Mouse (Mus musculus): ENCODE measurements at regions not wholly inside any gene's neighbourhood (a gene's known extent, or its start where the extent isn't known, plus 50 kb on each side); places are given as distances from the start of the nearest gene placed in this dataset.
A peak's percentile ranks its signal among the peaks of the same experiment; 100 is the strongest.

GRCm38 (mm10) chr5:45065917-45066699, 266.6 kb upstream of the Ldb2 start:
- H3K36me3 ChIP-seq, result no peaks in the 10 kb centered on the region
- H3K4me3 ChIP-seq, result no peak overlapping the region
- H3K4me2 ChIP-seq (replicated peaks), result no peak overlapping the region
- peaks cover 6% of the 10 kb centered on the region for H3K4me1 ChIP-seq
- ATAC-seq (ENCODE audit: low FRiP score, low read depth), result no peak
- H3K27ac ChIP-seq, result peak overlapping the region; percentile 33; the same call in 1 of the 2 replicates
- WGBS, result 21% methylated on average over 8 of the region's 8 CpGs
- no peaks in the 10 kb centered on the region for H3K9me3 ChIP-seq
- no peaks in the 10 kb centered on the region for H3K27me3 ChIP-seq
- no peak overlapping the region for H3K9ac ChIP-seq

GRCm38 (mm10) chr5:45062567-45062966, 263.1 kb upstream of the Ldb2 start:
- Histone ChIP-seq H3K9ac (no peak overlapping the region), H3K27ac (no peak overlapping the region), H3K9me3 (no peaks in the 10 kb centered on the region), H3K36me3 (no peaks in the 10 kb centered on the region), H3K27me3 (no peaks in the 10 kb centered on the region), H3K4me1 (peaks cover 6% of the 10 kb centered on the region), H3K4me2 (replicated peaks) (no peak overlapping the region), H3K4me3 (no peak overlapping the region)
- 6% methylated on average over 2 of the region's 2 CpGs for WGBS
- no peak for ATAC-seq (ENCODE audit: low FRiP score, low read depth)

GRCm38 (mm10) chr5:45055276-45055959, 255.9 kb upstream of the Ldb2 start:
- H3K4me1 ChIP-seq, result no peaks in the 10 kb centered on the region
- peak; percentile 57; the same call in 1 of the 2 replicates for ATAC-seq (ENCODE audit: low FRiP score, low read depth)
- 17% methylated on average over 4 of the region's 4 CpGs for WGBS
- no peak overlapping the region for H3K4me3 ChIP-seq
- H3K27me3 ChIP-seq, result no peaks in the 10 kb centered on the region
- no peak overlapping the region for H3K27ac ChIP-seq
- H3K4me2 ChIP-seq (replicated peaks), result no peak overlapping the region
- no peaks in the 10 kb centered on the region for H3K9me3 ChIP-seq
- no peaks in the 10 kb centered on the region for H3K36me3 ChIP-seq
- no peak overlapping the region for H3K9ac ChIP-seq

- no peak overlapping the region for H3K27ac ChIP-seq
- no peak overlapping the region for H3K9ac ChIP-seq
- no peaks in the 10 kb centered on the region for H3K4me1 ChIP-seq
- H3K36me3 ChIP-seq, result no peaks in the 10 kb centered on the region
- no peaks in the 10 kb centered on the region for H3K9me3 ChIP-seq
- no peak overlapping the region for H3K4me2 ChIP-seq (replicated peaks)
- H3K4me3 ChIP-seq, result no peak overlapping the region
- no peaks in the 10 kb centered on the region for H3K27me3 ChIP-seq
- no peak for ATAC-seq (ENCODE audit: low FRiP score, low read depth)
Measured at GRCm38 (mm10) chr5:45049410-45049809, 249.9 kb upstream of the Ldb2 start.

GRCm38 (mm10) chr5:45042914-45043313, 243.4 kb upstream of the Ldb2 start:
- Histone ChIP-seq H3K4me2 (replicated peaks) (no peak overlapping the region), H3K36me3 (no peaks in the 10 kb centered on the region), H3K4me1 (no peaks in the 10 kb centered on the region), H3K9me3 (no peaks in the 10 kb centered on the region), H3K27ac (no peak overlapping the region), H3K4me3 (no peak overlapping the region), H3K9ac (no peak overlapping the region), H3K27me3 (no peaks in the 10 kb centered on the region)
- no peak for ATAC-seq (ENCODE audit: low FRiP score, low read depth)
- WGBS, result 66% methylated on average over 2 of the region's 2 CpGs

- Histone ChIP-seq H3K27ac (no peak overlapping the region), H3K9ac (no peak overlapping the region), H3K4me1 (no peaks in the 10 kb centered on the region), H3K4me3 (no peak overlapping the region), H3K36me3 (no peaks in the 10 kb centered on the region), H3K27me3 (no peaks in the 10 kb centered on the region), H3K4me2 (replicated peaks) (no peak overlapping the region), H3K9me3 (no peaks in the 10 kb centered on the region)
- no peak for ATAC-seq (ENCODE audit: low FRiP score, low read depth)
- 75% methylated on average over 1 of the region's 1 CpGs for WGBS
Measured at GRCm38 (mm10) chr5:45036430-45036829, 236.9 kb upstream of the Ldb2 start.

- 76% methylated on average over 1 of the region's 1 CpGs for WGBS
- no peak overlapping the region for H3K4me2 ChIP-seq (replicated peaks)
- no peaks in the 10 kb centered on the region for H3K4me1 ChIP-seq
- H3K4me3 ChIP-seq, result no peak overlapping the region
- H3K27ac ChIP-seq, result no peak overlapping the region
- H3K36me3 ChIP-seq, result no peaks in the 10 kb centered on the region
- no peak for ATAC-seq (ENCODE audit: low FRiP score, low read depth)
- H3K27me3 ChIP-seq, result no peaks in the 10 kb centered on the region
- no peaks in the 10 kb centered on the region for H3K9me3 ChIP-seq
- no peak overlapping the region for H3K9ac ChIP-seq
Measured at GRCm38 (mm10) chr5:45033146-45033545, 233.7 kb upstream of the Ldb2 start.

- Histone ChIP-seq H3K36me3 (no peaks in the 10 kb centered on the region), H3K9me3 (no peaks in the 10 kb centered on the region), H3K27ac (no peak overlapping the region), H3K9ac (no peak overlapping the region), H3K4me3 (no peak overlapping the region), H3K4me1 (no peaks in the 10 kb centered on the region), H3K4me2 (replicated peaks) (no peak overlapping the region), H3K27me3 (no peaks in the 10 kb centered on the region)
- 53% methylated on average over 3 of the region's 3 CpGs for WGBS
- ATAC-seq (ENCODE audit: low FRiP score, low read depth), result no peak
Measured at GRCm38 (mm10) chr5:45027876-45028275, 228.4 kb upstream of the Ldb2 start.

GRCm38 (mm10) chr5:45025383-45025782, 225.9 kb upstream of the Ldb2 start:
- no peak for ATAC-seq (ENCODE audit: low FRiP score, low read depth)
- H3K9ac ChIP-seq, result no peak overlapping the region
- no peaks in the 10 kb centered on the region for H3K27me3 ChIP-seq
- H3K4me1 ChIP-seq, result no peaks in the 10 kb centered on the region
- no peak overlapping the region for H3K27ac ChIP-seq
- no peak overlapping the region for H3K4me3 ChIP-seq
- WGBS, result 78% methylated on average over 2 of the region's 2 CpGs
- H3K4me2 ChIP-seq (replicated peaks), result no peak overlapping the region
- no peaks in the 10 kb centered on the region for H3K9me3 ChIP-seq
- no peaks in the 10 kb centered on the region for H3K36me3 ChIP-seq

- Histone ChIP-seq H3K9ac (no peak overlapping the region), H3K27ac (no peak overlapping the region), H3K9me3 (no peaks in the 10 kb centered on the region), H3K4me2 (replicated peaks) (no peak overlapping the region), H3K36me3 (no peaks in the 10 kb centered on the region), H3K4me3 (no peak overlapping the region), H3K27me3 (no peaks in the 10 kb centered on the region), H3K4me1 (no peaks in the 10 kb centered on the region)
- ATAC-seq (ENCODE audit: low FRiP score, low read depth), result no peak
- WGBS, result 30% methylated on average over 2 of the region's 2 CpGs
Measured at GRCm38 (mm10) chr5:45007930-45008329, 208.4 kb upstream of the Ldb2 start.

- H3K4me3 ChIP-seq, result no peak overlapping the region
- no peak overlapping the region for H3K27ac ChIP-seq
- H3K4me1 ChIP-seq, result peaks cover 8% of the 10 kb centered on the region; the same call in 1 of the 2 replicates
- no peaks in the 10 kb centered on the region for H3K36me3 ChIP-seq
- H3K9ac ChIP-seq, result no peak overlapping the region
- H3K27me3 ChIP-seq, result no peaks in the 10 kb centered on the region
- no peak for ATAC-seq (ENCODE audit: low FRiP score, low read depth)
- no peak overlapping the region for H3K4me2 ChIP-seq (replicated peaks)
- no peaks in the 10 kb centered on the region for H3K9me3 ChIP-seq
Measured at GRCm38 (mm10) chr5:45000996-45001395, 201.5 kb upstream of the Ldb2 start.

GRCm38 (mm10) chr5:44999032-44999431, 199.6 kb upstream of the Ldb2 start:
- Histone ChIP-seq H3K4me1 (peaks cover 8% of the 10 kb centered on the region; the same call in 1 of the 2 replicates), H3K27ac (no peak overlapping the region), H3K4me3 (no peak overlapping the region), H3K4me2 (replicated peaks) (no peak overlapping the region), H3K9me3 (no peaks in the 10 kb centered on the region), H3K36me3 (no peaks in the 10 kb centered on the region), H3K9ac (no peak overlapping the region), H3K27me3 (no peaks in the 10 kb centered on the region)
- no peak for ATAC-seq (ENCODE audit: low FRiP score, low read depth)
- WGBS, result 35% methylated on average over 3 of the region's 3 CpGs
